Mouse (Mus musculus) ovary, adult 2 months (tissue): Measurements from ENCODE around the gene Pskh1. TPM values are rescaled to one million over a fixed set of nuclear protein-coding genes. Genes with fewer than 3 reads are reported as not detected.

Experiments
- polyA plus RNA-seq: library from polyadenylated mRNA; depleted of rRNA; stranded (reverse); fragments of >200 nt; gene quantifications from 2 replicates; pipeline ENCODE4 v1.2.3, GENCODE M21; 2012; rRNA removed

Gene Pskh1
- 75.9 and 81.9 TPM in 2 replicates for polyA plus RNA-seq

DNA sequence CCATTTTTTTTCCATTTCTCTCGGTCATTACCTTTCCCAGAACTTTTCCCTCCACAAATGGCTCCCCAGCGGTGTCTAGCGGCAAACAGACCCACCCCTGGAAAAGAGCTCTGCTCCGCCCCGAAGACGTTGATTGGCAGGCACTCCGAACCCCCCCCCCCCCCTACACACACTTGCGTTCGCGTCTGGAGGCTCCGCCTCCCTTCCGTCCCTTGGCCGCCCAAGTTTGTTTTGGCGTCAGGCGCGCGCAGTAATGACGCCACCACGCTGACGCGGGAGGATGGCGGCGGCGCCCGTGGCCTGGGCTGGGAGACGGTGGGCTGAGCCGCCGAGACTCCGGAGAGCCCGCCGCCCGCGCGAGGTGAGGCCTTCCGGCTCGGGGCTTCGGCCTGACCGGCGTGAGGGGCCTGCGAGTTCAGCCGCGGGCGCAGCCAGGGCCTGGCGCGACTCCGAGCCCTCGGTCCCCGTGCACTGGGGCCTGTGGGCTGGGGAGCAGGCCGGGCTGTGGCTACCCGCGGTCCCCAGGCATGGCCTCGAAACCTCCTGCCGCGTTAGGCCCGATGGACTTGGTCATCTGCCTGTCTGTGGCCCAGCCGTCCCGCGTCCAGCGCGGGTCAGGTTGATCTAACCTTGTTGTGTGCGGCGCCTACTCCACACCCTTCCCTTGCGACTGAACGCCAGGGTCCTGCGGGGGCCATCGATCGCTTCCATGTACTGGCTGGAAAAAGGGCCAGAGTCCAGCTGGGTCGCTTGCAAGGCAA lies at the start of gene Pskh1:
Gene Pskh1, plus strand, starts transcription at position 262 of the 761 bp plus-strand sequence.

GRCm38 (mm10) chr8:105853178-105853577 lies 47.1 kb upstream of the Pskh1 start, which contains the start of gene Cenpt:
Cenpt (minus strand) TSS chr8:105853278.

GRCm38 (mm10) chr8:105854715-105855216 lies 45.5 kb upstream of the Pskh1 start, which contains the start of gene Thap11:
Thap11 (plus strand) TSS chr8:105855132.

GRCm38 (mm10) chr8:105860143-105860981 lies 39.9 kb upstream of the Pskh1 start, which contains the start of gene Nutf2:
Nutf2 (plus strand) TSS chr8:105860580.

DNA sequence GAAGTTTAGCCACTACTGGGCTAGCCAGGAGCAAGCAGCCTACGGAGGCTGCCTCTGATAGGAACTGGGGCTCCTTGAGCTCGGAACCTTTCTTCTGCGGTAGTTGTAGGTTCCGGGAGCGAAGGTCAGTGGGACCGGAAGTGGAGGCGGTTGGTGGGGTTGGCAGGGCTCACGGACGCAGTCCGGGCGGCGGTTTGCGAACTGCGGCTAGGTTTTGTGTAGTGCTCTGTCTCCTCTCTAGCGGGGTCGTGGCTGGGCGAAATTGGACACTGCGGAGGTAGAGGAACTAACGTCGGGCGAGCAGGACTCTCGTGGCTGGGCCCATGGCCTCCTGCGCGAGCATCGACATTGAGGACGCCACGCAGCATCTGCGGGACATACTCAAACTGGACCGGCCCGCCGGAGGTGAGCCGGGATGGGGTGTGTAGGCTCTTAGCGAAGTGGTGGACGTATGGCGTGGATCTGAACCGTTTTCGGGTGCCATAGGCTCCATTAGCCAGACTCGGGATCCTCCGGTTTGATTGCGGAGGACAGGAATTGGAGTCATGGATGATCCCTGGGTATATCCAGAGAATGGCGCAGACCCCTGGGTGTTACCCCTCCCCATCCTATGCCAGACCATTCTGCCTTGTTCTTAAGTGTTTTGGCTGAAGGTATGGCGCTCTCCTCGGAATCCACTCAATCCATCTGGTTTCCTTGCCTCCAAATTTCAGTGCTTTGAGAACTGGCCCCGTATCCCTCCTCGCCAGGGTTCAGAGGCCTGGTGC lies 19.3 kb upstream of the Pskh1 start, which contains the start of gene Edc4:
Gene Edc4, plus strand, starts transcription at position 128 of the 767 bp plus-strand sequence.

DNA sequence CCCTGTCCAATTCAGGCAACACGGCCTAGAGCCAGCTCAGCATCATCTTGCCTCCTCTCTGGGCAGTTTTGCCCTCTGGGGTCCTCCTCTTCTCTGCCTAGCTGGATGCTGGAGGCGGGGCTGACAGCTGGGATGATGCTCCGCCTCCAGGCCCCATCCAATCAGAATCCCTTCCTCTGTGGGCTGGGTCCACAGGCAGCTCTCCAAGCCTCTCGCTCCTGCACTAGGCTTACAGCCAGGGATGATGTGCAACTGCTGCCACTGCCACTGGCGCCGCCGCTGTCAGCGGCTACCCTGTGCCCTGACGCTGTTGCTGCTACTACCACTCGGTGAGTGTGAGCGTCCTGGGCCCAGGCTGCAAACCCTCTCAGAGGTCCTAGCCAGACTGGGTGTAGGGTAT lies 6.9 kb upstream of the Pskh1 start, which contains the start of gene Nrn1l:
Gene Nrn1l, plus strand, starts transcription at position 229 of the 400 bp plus-strand sequence.

GRCm38 (mm10) chr8:105933762-105934161 lies 33.5 kb downstream of the Pskh1 start, which contains the start of gene Ctrl:
Ctrl (minus strand) TSS chr8:105933862.

GRCm38 (mm10) chr8:105938306-105938669 lies 38.0 kb downstream of the Pskh1 start, which contains the start of gene Psmb10:
Psmb10 (minus strand) TSS chr8:105938444.

GRCm38 (mm10) chr8:105943321-105943739 lies 43.1 kb downstream of the Pskh1 start, which contains the start of gene Lcat:
Lcat (minus strand) TSS chr8:105943382.

GRCm38 (mm10) chr8:105965905-105966341 lies 65.7 kb downstream of the Pskh1 start, which contains the start of gene Slc12a4:
Slc12a4 (minus strand) TSS chr8:105966097.

DNA sequence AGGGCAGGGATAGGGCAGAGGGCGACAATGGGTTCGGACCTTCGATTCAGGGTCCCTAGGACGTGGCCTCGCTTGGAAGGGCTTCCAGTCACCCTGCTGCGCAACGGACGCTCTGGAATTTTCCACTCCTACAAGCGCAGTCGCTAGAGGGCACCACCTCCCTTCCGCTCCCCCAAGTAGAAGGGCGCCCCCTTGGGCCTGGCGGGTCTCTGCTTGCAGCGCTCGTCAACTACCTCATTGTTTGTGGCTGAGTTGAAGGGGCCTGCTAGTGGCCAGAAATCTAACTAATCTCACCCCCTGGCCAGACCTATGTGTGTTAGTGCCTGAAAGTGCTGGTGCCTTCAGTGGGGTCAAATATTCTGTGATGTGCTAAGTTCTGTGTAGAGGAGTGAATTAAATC lies 79.1 kb downstream of the Pskh1 start, which contains the start of gene Dpep3:
Gene Dpep3, minus strand, starts transcription at position 105 of the 400 bp plus-strand sequence.

Other genes with a start within 250 kb of the Pskh1 start
- 1.7 TPM in 2 replicates for gene Carmil2, start 214.2 kb upstream of the Pskh1 start, polyA plus RNA-seq
- gene Acd, start 199.3 kb upstream of the Pskh1 start, polyA plus RNA-seq = 34.0 and 47.2 TPM in 2 replicates
- 22.0 and 26.5 TPM in 2 replicates for gene Pard6a, start 199.3 kb upstream of the Pskh1 start, polyA plus RNA-seq
- gene 4933405L10Rik, start 192.8 kb upstream of the Pskh1 start, polyA plus RNA-seq = not detected in 2 replicates
- gene Enkd1, start 192.2 kb upstream of the Pskh1 start, polyA plus RNA-seq = 19.4 and 22.4 TPM in 2 replicates
- 22.0 and 24.5 TPM in 2 replicates for gene Gfod2, start 141.8 kb upstream of the Pskh1 start, polyA plus RNA-seq
- gene Ranbp10, start 73.1 kb upstream of the Pskh1 start, polyA plus RNA-seq = 32.9 and 33.2 TPM in 2 replicates
- gene Tsnaxip1, start 72.7 kb upstream of the Pskh1 start, polyA plus RNA-seq = 0.83 and 0.91 TPM in 2 replicates
- 25.1 and 31.5 TPM in 2 replicates for gene Cenpt, start 47.2 kb upstream of the Pskh1 start, polyA plus RNA-seq
- gene Thap11, start 45.3 kb upstream of the Pskh1 start, polyA plus RNA-seq = 123 and 125 TPM in 2 replicates
- 43.3 and 62.6 TPM in 2 replicates for gene Nutf2, start 39.9 kb upstream of the Pskh1 start, polyA plus RNA-seq
- 140 and 149 TPM in 2 replicates for gene Edc4, start 19.6 kb upstream of the Pskh1 start, polyA plus RNA-seq
- gene Nrn1l, start 6.9 kb upstream of the Pskh1 start, polyA plus RNA-seq = 9.7 and 9.8 TPM in 2 replicates
- 4.0 and 6.0 TPM in 2 replicates for gene Ctrl, start 33.4 kb downstream of the Pskh1 start, polyA plus RNA-seq
- gene Psmb10, start 38.0 kb downstream of the Pskh1 start, polyA plus RNA-seq = 143 and 177 TPM in 2 replicates
- 5.1 and 8.3 TPM in 2 replicates for gene Lcat, start 42.9 kb downstream of the Pskh1 start, polyA plus RNA-seq
- gene Slc12a4, start 65.7 kb downstream of the Pskh1 start, polyA plus RNA-seq = 97.5 and 103 TPM in 2 replicates
- gene Dpep3, start 79.0 kb downstream of the Pskh1 start, polyA plus RNA-seq = 0.49 and 0.52 TPM in 2 replicates
- 10.5 and 12.3 TPM in 2 replicates for gene Dus2, start 90.9 kb downstream of the Pskh1 start, polyA plus RNA-seq
- not detected in 2 replicates for gene Dpep2nb, start 105.5 kb downstream of the Pskh1 start, polyA plus RNA-seq
- gene Ddx28, start 111.4 kb downstream of the Pskh1 start, polyA plus RNA-seq = 14.6 and 19.5 TPM in 2 replicates
- 21.8 and 35.0 TPM in 2 replicates for gene Nfatc3, start 158.4 kb downstream of the Pskh1 start, polyA plus RNA-seq
- 20.6 and 21.5 TPM in 2 replicates for gene Esrp2, start 236.5 kb downstream of the Pskh1 start, polyA plus RNA-seq
- gene Pla2g15, start 250.0 kb downstream of the Pskh1 start, polyA plus RNA-seq = 23.2 and 23.3 TPM in 2 replicates